Mouse (Mus musculus): ENCODE data around the gene Sapcd1. TPM values are rescaled to one million over a fixed set of nuclear protein-coding genes. Genes with fewer than 3 reads are reported as not detected.
"Not testable (repeated sequence)": the region's sequence is repeated elsewhere in the genome, so short reads cannot be mapped to it uniquely, and the experiment has no call there.

The Sapcd1 gene
- total RNA-seq, 2 experiments from 2014 or later, result not detected

GRCm38 (mm10) chr17:35015296-35015695, 12.5 kb downstream of the Sapcd1 start:
- no peak for ATAC-seq (replicated peaks; ENCODE audit: low FRiP score, poor library complexity, severe bottlenecking)

- ATAC-seq (replicated peaks; ENCODE audit: low FRiP score, poor library complexity, severe bottlenecking), result no peak
These were observed 14.6 kb downstream of the Sapcd1 start for GRCm38 (mm10) chr17:35013221-35013620.

GRCm38 (mm10) chr17:35012430-35012829, 15.4 kb downstream of the Sapcd1 start:
- no peak for ATAC-seq (replicated peaks; ENCODE audit: low FRiP score, poor library complexity, severe bottlenecking)

GRCm38 (mm10) chr17:35011440-35011839, 16.4 kb downstream of the Sapcd1 start:
- no peak for ATAC-seq (replicated peaks; ENCODE audit: low FRiP score, poor library complexity, severe bottlenecking)

DNA sequence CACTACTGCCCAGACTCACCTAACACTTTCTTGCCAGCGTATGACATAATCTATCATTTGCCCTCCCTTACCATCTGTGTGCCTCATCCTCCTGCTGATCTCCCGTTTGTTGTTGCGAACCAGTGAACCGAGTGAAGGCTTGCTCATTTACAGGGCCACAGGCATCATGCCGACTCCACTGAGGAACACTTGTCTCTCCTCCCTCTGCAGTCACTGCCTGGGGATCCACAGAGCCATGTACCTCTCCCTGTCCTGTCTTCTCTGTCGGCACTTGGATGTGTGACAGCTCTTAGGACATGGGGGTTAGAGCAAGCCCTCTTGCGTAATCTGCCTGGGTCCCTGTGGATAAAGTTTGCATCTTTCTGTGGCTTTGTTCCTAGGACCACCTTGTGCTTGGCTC, 18.2 kb downstream of the Sapcd1 start:
- ATAC-seq (replicated peaks; ENCODE audit: low FRiP score, poor library complexity, severe bottlenecking), result no peak

DNA sequence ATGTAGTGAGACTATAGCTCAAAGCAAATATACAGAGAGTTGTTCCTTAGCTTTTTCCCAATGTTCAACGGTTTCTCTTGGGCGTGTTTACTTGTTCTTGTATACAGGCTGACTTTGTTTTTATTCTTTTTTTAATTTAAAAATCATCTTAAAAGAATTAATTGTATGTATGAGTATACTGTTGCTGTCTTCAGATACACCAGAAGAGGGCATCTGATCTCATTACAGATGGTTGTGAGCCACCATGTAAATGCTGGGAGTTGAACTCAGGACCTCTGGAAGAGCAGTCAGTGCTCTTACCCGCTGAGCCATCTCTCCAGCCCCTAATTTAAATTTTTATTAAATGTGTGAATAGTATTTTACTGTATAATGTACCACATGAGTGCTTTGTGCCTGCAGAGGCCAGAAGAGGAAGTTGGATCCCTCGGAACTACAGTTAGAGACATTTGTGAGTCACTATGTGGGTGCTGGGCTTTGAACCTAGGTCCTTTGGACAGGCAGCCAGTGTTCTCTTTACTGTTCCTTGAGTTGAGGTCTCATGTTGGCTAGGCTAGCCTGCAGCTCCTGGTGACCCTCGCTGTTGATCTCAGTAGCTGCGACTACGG, 20.3 kb downstream of the Sapcd1 start:
- no peak for ATAC-seq (replicated peaks; ENCODE audit: low FRiP score, poor library complexity, severe bottlenecking)

DNA sequence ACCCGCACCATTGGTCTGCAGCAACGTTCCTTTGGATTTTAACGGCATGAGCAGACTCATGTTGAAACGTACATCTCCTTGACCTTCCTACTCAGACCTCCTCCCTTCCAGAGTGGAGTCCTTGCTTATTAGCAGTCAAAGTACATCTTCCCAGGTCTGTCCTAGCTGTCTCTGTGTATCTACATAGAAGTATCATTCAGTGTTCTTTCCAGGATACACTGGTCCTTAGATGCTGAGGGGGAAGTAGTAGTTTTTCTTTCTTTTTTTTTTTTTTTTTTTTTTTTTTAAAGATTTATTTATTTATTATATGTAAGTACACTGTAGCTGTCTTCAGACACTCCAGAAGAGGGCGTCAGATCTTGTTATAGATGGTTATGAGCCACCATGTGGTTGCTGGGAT, 21.9 kb downstream of the Sapcd1 start:
- ATAC-seq (replicated peaks; ENCODE audit: low FRiP score, poor library complexity, severe bottlenecking), result not testable (repeated sequence)

DNA sequence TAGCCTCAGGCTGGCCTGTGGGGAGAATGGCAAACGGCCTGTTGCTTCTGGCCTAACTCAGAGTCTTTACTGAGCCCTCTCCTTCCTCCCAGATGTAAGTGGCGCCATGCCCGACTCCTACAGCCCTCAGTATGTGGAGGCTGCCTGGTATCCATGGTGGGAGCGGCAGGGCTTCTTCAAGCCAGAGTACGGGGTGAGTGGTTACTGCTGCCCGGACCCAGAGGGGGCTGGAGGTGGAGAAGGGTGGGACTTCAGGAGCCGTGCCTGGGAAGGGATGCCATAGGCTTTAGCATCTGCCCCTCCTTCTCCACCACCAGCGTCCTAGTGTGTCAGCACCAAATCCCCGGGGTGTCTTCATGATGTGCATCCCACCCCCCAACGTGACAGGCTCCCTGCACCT, 22.7 kb downstream of the Sapcd1 start:
- no peak for ATAC-seq (replicated peaks; ENCODE audit: low FRiP score, poor library complexity, severe bottlenecking)

DNA sequence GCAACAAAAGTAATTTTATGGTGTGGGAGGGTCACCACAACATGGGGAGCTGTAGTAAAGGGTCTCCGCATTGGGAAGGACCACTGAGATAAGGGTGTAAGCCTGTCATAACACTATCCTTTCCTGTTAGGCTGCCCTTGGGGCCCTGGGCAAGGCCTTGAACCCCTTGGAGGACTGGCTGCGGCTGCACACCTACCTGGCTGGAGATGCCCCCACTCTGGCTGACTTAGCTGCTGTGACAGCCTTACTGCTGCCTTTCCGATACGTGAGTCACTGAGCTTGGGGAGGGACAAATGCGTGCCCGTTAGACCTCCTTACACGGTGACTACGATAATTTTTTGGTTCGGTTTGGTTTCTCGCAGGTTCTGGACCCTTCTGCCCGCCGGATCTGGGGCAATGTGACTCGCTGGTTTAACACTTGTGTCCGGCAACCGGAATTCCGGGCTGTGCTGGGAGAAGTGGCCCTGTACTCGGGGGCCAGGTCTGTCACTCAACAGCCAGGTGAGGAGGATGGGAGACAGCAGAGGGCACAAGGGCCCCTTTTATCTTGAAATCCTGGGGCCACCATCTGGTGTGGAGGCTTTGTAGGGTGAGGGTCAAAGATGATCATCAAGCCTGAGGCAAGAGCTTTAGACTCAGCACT, 23.6 kb downstream of the Sapcd1 start:
- no peak for ATAC-seq (replicated peaks; ENCODE audit: low FRiP score, poor library complexity, severe bottlenecking)

DNA sequence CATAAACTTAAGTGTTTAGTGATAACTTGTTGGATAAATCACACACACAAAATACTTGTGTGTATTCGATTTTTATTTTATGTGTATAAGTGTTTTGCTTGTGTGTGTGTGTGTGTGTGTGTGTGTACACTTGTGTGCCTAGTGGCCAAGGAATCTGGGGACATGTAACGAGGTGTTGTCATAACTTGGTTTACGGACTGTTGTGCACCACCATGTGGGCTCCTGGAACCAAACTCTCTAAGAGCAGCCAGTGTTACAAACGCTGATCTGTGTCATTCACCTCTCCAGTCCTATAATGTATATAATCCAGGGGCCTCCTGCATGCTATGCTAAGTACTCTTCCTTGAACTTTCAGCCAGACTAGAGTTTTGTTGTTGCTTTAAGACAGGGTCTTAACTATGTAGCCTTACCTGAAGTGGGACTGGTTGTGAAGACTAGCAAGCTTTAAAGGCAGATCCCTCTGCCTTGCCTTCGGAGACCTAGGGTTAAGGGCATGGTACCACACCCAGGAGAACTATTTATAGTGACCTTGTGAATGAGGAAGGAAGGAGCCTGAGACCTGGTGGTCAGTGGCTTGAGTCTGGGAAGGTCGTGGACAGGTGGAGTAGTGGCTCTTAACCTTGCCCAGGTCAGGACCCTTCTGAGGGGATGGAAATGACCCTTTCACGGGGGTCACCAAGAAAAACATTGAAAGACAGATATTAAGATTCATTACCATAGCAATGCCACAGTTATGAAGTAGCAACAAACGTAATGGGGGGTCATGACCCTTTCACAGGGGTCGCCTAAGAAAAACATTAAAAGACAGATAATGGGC, 24.6 kb downstream of the Sapcd1 start:
- ATAC-seq (replicated peaks; ENCODE audit: low FRiP score, poor library complexity, severe bottlenecking), result no peak

DNA sequence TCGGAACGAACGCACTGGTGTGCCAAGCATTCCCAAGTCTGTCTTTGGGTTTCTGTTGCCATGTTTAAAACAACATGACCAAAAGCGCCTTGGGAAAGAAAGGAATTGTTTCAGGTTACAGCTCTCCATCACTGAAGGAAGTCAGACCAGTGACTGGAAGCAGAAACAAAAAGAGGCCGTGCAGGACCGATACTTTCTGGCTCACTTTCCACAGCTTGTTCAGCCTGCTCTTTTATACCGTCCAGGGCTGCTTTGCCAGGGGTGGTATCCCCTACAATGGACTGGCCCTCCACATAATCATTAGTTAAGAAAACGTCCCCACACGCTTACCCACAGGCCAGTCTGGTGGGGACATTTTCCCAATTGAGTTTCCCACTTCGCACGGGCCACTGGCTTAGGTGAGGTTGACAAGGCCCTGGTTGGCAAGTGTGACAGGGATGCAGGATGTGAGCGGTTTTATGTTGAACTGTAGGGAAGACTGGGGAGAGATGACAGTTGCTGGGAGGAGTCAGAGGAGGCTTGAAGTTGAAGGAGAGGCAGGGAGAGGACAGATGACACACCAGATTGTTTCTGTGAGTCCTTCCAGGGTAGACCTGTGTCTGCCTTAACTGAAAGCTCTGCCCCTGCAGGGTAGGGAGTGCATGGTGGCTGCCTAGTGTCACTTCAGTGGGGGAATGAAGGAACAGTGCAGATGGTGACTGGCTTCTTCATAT, 25.5 kb downstream of the Sapcd1 start:
- ATAC-seq (replicated peaks; ENCODE audit: low FRiP score, poor library complexity, severe bottlenecking), result peak; percentile 53

GRCm38 (mm10) chr17:35001452-35002152, 26.2 kb downstream of the Sapcd1 start:
- ATAC-seq (replicated peaks; ENCODE audit: low FRiP score, poor library complexity, severe bottlenecking), result peak; percentile 20; the same call in 1 of the 2 replicates

DNA sequence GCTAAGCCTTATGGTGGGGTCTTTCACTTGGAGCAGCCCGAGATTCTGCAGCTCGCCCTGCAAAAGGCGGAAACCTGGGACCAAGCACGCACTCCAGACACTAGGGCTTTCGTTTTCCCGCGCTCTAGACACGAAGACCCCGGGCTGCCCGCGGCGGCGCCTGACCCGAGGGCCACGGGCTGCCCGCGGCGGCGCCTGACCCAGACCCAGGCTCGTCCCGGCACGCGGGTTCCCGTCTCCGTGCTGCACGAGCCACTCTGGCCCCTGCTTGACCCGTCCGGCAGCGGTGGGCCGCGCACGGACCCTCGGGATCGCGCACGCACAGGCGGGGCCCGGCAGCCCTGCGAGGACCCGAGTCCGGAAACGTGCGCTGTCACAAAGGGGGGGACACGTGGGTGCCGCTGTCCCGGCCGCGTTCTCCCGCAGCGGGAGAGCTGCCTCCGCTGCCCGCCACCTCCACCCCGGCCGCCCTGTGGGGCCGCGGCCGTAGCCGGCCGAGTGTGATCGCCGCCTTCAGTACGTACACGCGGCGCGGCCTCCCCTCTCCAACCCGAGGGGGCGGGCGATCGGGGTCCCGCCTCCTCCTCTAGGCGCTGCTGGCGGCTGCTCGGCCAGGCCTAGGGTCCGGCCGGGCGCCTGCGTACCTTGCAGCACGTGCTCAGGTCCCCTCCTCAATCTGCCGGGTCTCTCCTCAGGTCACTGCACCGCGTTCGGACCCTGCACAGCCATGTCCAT, 26.9 kb downstream of the Sapcd1 start, which contains the start of gene Vars:
Gene Vars (plus strand): TSS at position 271 of the 735 bp plus-strand sequence.
- ATAC-seq (replicated peaks; ENCODE audit: low FRiP score, poor library complexity, severe bottlenecking), result peak; percentile 51

- ATAC-seq (replicated peaks; ENCODE audit: low FRiP score, poor library complexity, severe bottlenecking), result peak; percentile 23
These were observed 27.7 kb downstream of the Sapcd1 start for GRCm38 (mm10) chr17:34999871-35000716.

GRCm38 (mm10) chr17:34998526-34999430, 29.0 kb downstream of the Sapcd1 start:
- no peak for ATAC-seq (replicated peaks; ENCODE audit: low FRiP score, poor library complexity, severe bottlenecking)

DNA sequence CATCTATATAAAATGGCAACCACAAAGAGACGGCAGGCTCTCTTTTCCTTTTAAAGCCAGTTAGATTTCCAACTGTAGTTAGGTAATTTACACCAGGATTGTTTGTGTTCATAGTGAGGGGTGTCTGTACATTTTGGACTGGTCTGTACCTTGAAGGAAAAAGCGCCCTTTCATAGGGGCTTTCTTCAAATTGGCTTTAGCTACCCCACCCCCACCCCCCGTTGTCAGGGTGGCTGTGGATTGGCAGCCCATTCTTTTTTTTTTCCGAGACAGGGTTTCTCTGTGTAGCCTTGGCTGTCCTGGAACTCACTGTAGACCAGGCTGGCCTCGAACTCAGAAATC, 30.7 kb downstream of the Sapcd1 start:
- ATAC-seq (replicated peaks; ENCODE audit: low FRiP score, poor library complexity, severe bottlenecking), result no peak
